Mouse (Mus musculus): ENCODE measurements at regions not wholly inside any gene's neighbourhood (a gene's known extent, or its start where the extent isn't known, plus 50 kb on each side); places are given as distances from the start of the nearest gene placed in this dataset.

- in situ Hi-C loops (cut with MboI) = no loop called here
These were observed 651.7 kb upstream of the Lmcd1 start for GRCm38 (mm10) chr6:111621684-111622480.

DNA sequence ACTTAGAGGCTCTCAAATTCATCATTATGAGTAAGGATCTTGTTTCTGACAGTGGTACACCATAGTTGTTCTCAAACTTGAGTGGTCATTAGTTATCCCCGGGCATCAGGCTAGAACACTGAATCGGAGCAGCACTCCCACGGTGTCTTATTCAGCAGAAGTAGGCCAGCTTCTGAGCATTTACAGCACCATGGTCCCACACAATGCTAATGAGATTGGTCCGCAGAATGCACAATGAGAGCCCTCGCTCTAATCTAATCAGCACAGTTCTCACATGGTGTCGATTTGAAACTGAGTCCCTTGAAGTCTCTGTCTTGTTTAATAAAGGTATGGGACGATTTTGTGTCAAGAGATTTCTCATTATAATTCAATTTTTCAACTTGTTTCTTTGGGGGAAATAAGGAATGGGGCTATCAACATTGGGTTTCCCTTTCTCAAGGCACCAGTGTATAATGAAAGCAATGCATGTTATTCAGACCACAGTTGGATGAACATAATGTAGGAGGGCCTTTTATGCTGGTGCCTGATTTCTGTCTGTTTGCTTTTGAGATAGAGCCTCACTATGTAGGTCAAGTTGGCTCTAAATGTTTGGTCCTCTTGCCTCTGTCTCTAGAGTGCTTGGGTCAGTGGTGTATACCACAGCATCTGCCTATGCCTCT lies 650.9 kb upstream of the Lmcd1 start:
- in situ Hi-C loops (cut with MboI) = no loop called here

- in situ Hi-C loops (cut with MboI) = no loop called here
These were observed 650.4 kb upstream of the Lmcd1 start for GRCm38 (mm10) chr6:111623140-111623497.

DNA sequence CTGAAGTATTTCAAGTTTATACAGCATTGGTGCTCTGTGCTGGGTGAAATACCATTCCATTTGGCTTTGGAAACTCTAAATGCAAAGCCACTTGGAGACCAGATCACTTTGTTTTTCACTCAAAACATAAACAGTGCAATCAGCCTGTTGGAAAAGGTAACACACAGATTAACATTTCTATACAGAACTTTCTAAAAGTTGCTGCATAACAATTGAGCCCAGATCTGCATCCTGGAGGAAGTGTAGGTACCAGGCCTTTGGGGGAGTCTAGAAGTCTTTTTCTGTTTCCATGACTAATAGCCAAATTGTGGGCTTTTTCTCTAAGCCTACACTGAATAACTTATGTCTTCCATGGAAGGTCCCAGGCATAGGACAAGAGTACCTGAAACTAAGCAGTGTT lies 648.1 kb upstream of the Lmcd1 start:
- in situ Hi-C loops (cut with MboI) = no loop called here

DNA sequence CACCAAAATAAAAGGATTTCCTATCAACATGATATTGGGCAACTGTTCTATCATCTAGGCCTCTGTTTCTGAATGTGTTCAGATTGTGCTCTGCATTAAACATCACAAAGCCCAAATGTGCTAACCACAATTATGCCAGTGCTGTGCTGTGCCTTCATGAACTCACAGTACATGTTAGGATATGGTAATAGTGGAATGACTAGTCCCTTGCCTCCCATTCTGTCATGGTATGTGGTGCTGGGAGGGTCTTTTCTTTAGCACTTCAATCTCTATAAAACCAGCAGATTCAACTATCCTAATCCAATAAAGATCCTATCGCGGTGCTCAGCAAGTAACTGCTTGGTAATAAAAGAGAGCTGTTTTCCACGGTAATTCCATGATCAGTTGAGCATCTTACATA lies 620.8 kb upstream of the Lmcd1 start:
- in situ Hi-C loops (cut with MboI) = no loop called here

DNA sequence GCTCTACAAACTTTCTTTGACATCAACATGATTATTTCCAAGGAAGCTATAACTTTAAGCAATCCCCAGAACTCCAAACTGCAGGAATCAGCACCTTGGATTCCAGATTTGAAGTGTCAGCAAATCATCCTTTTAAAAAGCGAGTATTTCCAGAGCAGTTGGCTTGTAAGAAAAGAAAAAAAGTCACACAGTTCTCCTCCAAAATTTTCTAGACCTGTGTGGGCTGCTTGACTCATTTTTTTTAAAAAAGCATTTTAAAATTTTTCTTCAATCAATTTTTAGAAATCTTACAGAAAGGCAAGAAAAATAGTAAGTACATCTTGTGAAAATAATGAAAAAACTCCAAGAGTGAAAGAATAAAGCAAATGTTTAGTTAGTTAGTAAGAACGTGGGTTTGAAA lies 613.6 kb upstream of the Lmcd1 start:
- in situ Hi-C loops (cut with MboI) = no loop called here

DNA sequence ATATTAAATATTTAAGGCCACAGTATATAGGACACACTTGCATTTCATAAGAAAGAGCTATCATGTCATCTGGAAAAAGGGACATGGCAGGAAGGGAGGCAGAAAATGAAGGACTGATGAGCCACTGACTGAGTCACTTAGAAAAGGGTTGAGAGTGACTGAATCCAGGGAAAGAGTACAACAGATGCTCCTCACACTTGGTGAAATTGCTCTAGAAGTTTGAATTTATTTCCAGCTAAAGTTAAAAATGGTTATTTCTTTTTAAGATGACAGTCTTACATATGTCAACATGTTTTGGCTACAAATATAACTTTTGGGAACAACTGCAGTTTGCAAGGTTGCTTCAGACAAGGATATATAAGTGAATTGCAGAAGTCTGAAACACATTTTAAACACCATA lies 609.0 kb upstream of the Lmcd1 start:
- in situ Hi-C loops (cut with MboI) = no loop called here

DNA sequence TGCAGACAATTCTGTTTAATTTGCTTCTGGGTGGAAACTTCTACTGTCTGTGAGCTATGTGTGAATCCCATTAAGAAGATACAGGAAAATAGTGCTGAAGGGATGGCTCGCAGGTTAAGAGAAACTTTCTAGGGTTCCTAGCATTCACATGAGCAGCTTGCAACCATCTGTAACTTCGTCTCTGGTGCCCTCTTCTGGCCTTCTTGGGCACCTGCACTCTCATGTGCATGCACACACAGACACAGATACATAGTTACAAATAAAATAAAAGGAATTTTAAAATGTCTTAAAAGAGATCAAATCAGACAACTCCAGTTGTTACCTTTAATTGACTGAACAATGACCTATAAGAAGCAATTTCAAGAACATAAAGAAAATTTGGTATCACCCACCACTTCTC lies 588.6 kb upstream of the Lmcd1 start:
- in situ Hi-C loops (cut with MboI) = no loop called here

DNA sequence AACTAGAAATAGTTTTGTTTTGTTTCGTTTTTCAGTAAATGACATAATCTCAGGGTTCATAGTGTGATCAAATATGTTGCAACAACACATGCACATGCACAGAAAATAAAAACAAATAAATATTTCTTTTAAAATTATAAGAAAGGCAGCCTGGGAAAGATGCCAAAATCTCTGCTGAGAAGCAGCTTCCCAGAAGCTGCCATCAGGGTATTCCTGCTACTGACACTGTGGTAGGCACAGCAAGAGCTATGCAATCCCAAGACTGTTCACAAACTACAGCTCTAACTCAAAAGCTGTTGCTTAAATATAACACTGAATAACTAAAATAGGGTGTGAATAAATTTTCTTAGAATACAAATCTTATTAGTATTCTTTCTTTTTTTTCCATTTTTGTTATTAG lies 570.7 kb upstream of the Lmcd1 start:
- in situ Hi-C loops (cut with MboI) = no loop called here

DNA sequence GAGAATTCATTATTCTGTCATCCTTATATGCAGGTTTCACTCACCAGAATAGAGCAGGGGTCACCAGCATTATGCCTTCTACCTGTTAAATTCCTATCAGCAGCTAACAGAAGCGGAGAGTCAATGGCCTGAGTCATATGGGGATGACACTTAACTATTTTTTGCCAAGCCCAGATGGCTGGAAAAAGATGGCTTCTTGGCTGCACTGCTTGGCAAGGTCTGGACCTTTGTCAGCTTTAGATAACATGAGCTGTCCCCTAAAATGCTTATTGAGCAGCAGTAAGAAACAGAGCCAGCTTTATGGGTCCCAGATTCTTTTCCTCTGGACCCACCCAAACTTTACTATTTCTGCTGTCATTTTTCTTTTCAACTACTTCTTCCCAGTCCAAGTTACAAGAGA lies 565.3 kb upstream of the Lmcd1 start:
- in situ Hi-C loops (cut with MboI) = no loop called here

GRCm38 (mm10) chr6:111725969-111726368 lies 547.6 kb upstream of the Lmcd1 start:
- in situ Hi-C loops (cut with MboI) = no loop called here

- in situ Hi-C loops (cut with MboI) = no loop called here
These were observed 543.2 kb upstream of the Lmcd1 start for GRCm38 (mm10) chr6:111730381-111730780.

DNA sequence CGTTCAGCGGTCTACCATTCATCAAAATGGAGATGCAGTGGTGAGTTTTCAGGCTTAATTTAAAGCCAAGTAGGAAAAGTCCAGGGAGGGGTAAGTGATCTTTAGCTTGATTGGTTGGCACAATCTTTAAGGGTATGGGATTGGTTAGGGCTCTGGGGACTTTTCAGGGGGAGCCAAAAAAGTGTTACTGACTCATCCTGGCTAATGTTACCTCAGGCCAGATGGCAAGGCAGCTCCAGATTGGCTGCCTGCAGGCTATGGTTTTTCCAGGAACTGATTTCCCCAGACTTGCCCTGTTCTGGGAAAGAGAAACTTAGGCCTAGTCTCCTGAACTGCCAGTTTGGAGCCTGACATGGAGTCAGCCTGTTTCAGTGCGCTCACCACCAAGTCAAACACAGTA lies 539.6 kb upstream of the Lmcd1 start:
- in situ Hi-C loops (cut with MboI) = no loop called here

DNA sequence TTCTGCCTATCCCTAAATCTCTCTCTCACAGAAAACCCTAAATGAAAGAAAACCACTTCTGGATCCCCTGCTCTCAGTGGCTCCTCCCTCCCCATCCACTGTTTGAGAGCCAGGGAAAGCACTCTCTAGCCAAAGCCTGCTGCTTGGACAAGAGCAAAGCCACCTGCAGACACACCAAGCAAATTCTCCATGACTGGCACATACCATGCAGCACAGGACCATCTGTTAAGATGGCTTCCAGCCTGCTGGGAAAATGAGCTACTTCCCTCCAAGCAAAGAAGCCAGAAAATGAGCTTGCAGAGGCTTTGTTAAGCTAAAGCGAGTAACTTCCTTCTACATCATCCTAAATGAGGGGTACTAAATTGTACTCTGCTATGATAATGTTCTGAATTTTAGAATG lies 534.6 kb upstream of the Lmcd1 start:
- in situ Hi-C loops (cut with MboI) = no loop called here

DNA sequence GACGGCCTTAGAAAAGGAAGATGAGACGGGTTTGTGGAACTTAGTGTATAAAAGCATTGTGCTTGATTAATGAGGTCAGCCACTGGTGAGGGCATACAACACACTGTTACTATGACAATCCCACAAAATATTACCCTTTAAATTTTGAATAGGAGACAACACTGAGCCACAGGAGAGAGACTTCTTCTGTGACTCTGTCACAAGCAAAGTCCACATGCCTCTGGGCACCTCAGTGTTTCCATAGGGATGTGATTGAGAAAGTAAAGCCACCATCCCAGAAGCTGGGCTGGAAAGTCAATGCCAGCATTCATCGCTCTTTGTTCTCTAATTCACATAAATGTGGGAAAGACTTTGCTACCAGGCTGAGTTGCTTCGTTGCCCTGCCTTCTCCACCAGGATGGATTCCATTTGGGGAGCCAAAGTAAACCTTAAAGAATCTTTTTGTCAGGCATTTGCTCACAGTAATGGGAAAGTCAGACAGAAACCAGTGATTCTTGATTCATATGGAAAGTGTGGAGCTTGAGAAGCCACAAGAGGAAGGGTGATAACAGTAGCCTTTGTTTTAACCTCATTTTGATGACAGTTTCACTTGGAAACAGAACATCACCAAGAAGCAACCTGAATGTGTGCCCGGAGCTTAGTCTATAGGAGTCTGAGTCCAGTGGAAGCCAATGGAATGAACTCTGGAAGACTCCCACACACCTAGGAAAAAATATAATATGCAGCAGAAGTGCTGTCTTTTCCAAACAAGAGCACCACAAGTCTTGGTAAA lies 491.7 kb upstream of the Lmcd1 start:
- in situ Hi-C loops (cut with MboI) = no loop called here

GRCm38 (mm10) chr6:111808611-111809010 lies 464.9 kb upstream of the Lmcd1 start:
- in situ Hi-C loops (cut with MboI) = no loop called here

DNA sequence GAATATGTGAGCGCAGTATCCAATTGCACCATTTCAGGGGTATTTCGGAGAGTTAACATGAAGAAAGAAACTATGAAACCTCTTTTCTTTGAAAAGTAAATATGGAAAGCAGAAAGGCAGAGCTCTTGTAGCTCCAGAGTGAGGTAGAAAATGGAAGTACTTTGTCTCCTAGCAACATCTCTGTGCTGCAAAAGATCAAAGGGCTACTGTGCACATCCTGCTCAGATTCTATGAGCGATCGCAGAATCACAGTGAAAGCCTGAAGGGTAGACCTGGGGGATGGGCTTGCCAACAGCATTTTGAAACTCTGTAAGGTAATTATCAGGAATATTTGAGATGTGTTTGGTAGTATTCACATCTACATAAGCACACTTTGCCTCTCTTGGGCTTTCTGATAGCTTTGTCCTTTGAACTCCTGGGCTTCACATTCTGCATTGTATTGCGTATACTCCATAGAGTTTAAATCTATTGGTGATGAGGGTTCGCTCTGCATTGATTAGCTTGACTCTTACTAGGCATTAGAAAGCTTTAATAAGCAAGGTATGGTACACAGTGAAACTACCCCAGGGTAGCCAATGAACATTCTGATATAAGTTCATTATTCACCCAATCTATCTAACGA lies 459.5 kb upstream of the Lmcd1 start:
- in situ Hi-C loops (cut with MboI) = no loop called here

- in situ Hi-C loops (cut with MboI) = no loop called here
These were observed 458.4 kb upstream of the Lmcd1 start for GRCm38 (mm10) chr6:111815150-111815549.

GRCm38 (mm10) chr6:111820265-111820664 lies 453.3 kb upstream of the Lmcd1 start:
- in situ Hi-C loops (cut with MboI) = no loop called here

DNA sequence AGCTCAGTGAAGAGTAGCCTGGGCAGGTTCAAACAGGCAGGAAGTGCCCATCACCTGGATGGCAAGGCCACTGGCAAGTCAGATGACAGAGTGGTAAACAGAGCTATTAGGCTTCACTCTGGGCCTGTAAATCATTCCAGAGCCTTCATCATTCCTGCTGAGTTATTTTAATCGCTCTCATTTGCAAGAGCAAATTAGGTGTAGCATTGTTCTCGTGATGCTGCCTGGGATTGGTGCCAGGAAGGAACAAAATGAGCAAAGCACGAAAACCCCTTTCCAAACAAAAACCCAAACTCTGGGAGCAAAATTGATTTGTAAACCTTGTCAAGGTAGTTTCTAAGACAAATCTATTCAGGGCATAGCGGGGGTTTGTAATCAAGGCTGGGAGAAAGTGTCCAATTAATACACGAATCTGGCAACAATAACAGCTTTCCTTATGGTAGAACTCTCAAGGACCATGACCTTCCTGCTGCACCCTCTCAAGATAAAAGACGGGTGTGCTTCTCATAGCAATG lies 429.2 kb upstream of the Lmcd1 start:
- in situ Hi-C loops (cut with MboI) = no loop called here

GRCm38 (mm10) chr6:111866101-111866598 lies 407.4 kb upstream of the Lmcd1 start:
- in situ Hi-C loops (cut with MboI) = no loop called here

DNA sequence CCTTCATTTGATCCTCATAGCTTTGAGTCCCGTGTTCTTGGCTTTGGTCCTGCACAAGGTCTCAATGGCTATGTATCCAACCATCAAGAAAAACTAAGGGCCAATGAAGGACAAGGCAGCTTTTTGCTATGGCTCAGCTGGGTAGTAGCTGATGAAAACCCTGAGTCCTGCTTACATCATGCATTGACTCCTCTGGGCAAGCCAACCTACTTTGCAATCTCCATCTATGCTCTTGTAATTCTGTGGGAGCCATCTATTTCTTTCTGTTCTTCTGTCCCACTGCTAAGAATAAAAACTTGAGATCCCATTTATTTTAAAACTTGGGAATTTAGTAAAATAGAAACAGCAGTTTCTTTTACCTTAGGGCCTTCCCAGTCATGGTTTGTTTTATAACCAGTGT lies 391.0 kb upstream of the Lmcd1 start:
- in situ Hi-C loops (cut with MboI) = no loop called here
